Mouse (Mus musculus): ENCODE measurements around the gene Ppt1. TPM values are rescaled to one million over a fixed set of nuclear protein-coding genes. Genes with fewer than 3 reads are reported as not detected.

Ppt1 gene
- polyA plus RNA-seq, 1 experiment from 2014 or later: 79.4 TPM

DNA sequence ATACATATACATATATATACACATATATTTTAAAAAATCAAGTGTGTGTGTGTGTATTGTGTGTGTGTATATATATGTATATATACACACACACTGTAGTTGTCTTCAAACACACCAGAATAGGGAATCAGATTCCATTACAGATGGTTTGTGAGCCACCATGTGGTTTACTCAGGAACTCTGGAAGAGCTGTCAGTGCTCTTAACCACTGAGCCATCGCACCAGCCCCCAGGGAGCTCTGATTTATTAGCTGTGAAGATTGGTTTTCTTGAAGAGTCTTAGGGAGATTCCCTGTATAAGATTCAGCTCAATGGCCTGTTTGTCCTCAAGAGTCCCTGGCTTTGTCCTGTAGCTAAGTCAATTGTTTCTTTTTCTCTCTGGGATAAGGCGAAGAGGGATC is 2.0 kb downstream of the Ppt1 start:
- Histone ChIP-seq H3K9me3 (no peaks in the 10 kb centered on the region), H3K27ac (no peak overlapping the region), H3K27me3 (no peaks in the 10 kb centered on the region), H3K36me3 (0 out of 2 replicates have a peak, but pooled peaks cover 10% of the 10 kb centered on the region), H3K9ac (no peak overlapping the region), H3K4me3 (no peak overlapping the region), H3K4me2 (no peak overlapping the region), H3K4me1 (peaks cover 18% of the 10 kb centered on the region)
- no peak for ATAC-seq (ENCODE audit: insufficient number of reproducible peaks, low FRiP score, low TSS enrichment, low read depth)
- WGBS: 73% methylated on average over 2 of the region's 2 CpGs

DNA sequence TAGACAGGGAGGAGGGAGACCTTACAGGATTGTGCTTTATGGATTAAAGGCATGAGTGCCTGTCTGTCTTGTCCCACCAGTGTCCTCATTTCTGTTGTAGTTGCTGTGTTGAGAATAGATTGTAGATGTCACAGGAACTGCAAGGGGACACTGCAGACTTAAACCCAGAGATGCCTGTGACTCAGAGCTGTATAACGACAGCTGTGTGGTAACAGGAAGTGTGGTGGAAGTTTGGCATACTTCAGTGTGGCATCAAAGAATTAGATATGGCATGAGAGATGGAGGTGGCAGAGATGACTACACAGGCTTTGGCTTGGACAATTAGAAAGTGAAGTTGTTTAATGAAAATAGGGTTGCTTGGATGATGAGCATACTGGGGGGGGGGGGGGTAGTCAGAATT is 2.4 kb downstream of the Ppt1 start:
- H3K4me1 ChIP-seq: peaks cover 18% of the 10 kb centered on the region
- no peak overlapping the region for H3K9ac ChIP-seq
- 61% methylated on average over 1 of the region's 1 CpGs for WGBS
- no peak overlapping the region for H3K27ac ChIP-seq
- no peak for ATAC-seq (ENCODE audit: insufficient number of reproducible peaks, low FRiP score, low TSS enrichment, low read depth)
- H3K4me2 ChIP-seq: no peak overlapping the region
- H3K36me3 ChIP-seq: 0 out of 2 replicates have a peak, but pooled peaks cover 10% of the 10 kb centered on the region
- no peaks in the 10 kb centered on the region for H3K27me3 ChIP-seq
- no peaks in the 10 kb centered on the region for H3K9me3 ChIP-seq
- no peak overlapping the region for H3K4me3 ChIP-seq

DNA sequence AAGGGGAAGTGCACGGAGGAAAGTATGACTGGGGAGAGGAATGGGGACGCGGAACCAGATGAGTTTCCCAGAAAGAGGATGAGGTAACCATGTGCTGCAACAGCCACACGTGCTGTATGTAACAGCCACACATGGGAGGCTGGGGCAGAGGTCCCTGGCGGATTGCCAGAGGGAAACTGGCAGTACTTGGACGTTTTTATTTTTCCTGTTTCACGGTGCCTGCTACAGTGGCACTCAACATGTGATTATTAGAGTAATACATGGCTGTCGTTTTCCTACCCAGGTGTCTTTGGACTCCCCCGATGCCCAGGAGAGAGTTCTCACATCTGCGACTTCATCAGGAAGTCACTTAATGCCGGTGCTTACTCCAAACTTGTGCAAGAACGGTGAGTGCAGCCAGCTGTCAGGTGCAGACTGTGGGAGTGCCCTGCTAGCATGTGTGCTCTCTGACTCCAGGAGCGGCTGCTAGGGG is 12.1 kb downstream of the Ppt1 start:
- Histone ChIP-seq H3K9ac (no peak overlapping the region), H3K9me3 (no peaks in the 10 kb centered on the region), H3K36me3 (peaks cover 73% of the 10 kb centered on the region), H3K27ac (peak overlapping the region; percentile 43), H3K27me3 (no peaks in the 10 kb centered on the region), H3K4me2 (no peak overlapping the region), H3K4me1 (peaks cover 10% of the 10 kb centered on the region; the same call in 1 of the 2 replicates), H3K4me3 (no peak overlapping the region)
- ATAC-seq (ENCODE audit: insufficient number of reproducible peaks, low FRiP score, low TSS enrichment, low read depth): peak; percentile 76
- WGBS: 35% methylated on average over 13 of the region's 13 CpGs

DNA sequence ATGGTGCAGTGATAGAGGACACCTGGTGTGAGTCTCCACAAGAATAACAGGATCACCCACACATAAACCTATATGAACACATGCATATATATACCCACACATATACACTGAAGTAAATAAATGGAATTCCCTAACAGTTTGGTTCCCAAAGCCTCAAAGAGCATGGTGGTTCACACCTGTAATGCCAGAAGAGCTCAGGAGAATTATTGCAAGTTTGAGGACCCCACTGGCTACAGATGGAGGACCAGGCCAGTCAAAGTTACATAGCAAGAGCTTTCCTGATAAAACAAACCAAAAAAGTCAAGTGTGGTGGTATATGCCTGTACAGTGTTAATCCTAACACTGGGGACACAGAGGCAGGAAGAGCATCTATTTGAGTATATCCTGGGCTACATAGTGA is 15.5 kb downstream of the Ppt1 start:
- H3K36me3 ChIP-seq: peaks cover 84% of the 10 kb centered on the region
- H3K4me3 ChIP-seq: no peak overlapping the region
- H3K4me2 ChIP-seq: no peak overlapping the region
- no peak overlapping the region for H3K9ac ChIP-seq
- H3K4me1 ChIP-seq: peaks cover 10% of the 10 kb centered on the region; the same call in 1 of the 2 replicates
- no peak overlapping the region for H3K27ac ChIP-seq
- H3K9me3 ChIP-seq: no peaks in the 10 kb centered on the region
- H3K27me3 ChIP-seq: no peaks in the 10 kb centered on the region
- no peak for ATAC-seq (ENCODE audit: insufficient number of reproducible peaks, low FRiP score, low TSS enrichment, low read depth)

DNA sequence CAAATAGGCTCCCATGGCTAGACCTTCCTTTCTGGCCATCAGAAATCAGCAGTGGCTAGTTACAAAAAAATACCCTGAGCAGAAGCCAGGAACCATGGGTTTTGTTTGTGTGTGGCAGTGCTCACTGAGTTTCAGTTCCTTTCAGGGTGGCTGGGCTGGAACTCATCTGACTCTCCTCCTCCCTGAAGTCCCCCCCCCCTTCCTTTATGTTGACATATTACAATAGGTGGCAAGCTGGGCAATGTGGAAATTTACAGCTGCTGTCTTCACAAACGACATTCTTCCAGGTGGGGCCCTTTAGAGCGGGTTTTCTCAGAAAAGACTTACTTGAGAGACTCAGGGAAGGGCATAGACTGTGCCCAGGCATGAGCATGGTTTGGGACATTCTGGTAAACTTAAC is 17.6 kb downstream of the Ppt1 start:
- 57% methylated on average over 2 of the region's 2 CpGs for WGBS
- Histone ChIP-seq H3K4me2 (no peak overlapping the region), H3K4me3 (no peak overlapping the region), H3K36me3 (peaks cover 87% of the 10 kb centered on the region), H3K9ac (no peak overlapping the region), H3K9me3 (no peaks in the 10 kb centered on the region), H3K27me3 (no peaks in the 10 kb centered on the region), H3K27ac (no peak overlapping the region), H3K4me1 (no peaks in the 10 kb centered on the region)
- ATAC-seq (ENCODE audit: insufficient number of reproducible peaks, low FRiP score, low TSS enrichment, low read depth): no peak

DNA sequence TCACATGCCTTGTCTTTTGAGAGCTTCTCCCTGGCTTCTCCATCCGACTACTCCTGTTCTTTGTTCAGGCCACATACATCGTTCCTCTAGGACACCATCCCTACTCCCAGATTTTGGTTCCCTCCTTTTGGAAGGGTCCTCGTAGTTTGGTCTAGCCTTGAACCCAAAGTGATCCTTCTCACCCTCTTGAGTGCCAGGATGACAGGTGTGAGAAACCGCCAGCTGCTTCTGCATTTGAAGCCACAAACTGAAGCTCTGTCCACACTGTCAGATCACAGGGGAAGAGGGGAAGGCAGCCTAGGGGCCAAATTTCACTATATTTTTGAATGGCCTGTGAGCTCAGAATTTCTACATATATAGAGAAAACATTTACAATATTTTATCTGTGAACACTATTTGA is 18.7 kb downstream of the Ppt1 start:
- Histone ChIP-seq H3K4me3 (no peak overlapping the region), H3K27ac (no peak overlapping the region), H3K4me1 (no peaks in the 10 kb centered on the region), H3K9ac (no peak overlapping the region), H3K9me3 (no peaks in the 10 kb centered on the region), H3K4me2 (no peak overlapping the region), H3K36me3 (peaks cover 86% of the 10 kb centered on the region), H3K27me3 (no peaks in the 10 kb centered on the region)
- 96% methylated on average over 4 of the region's 4 CpGs for WGBS
- no peak for ATAC-seq (ENCODE audit: insufficient number of reproducible peaks, low FRiP score, low TSS enrichment, low read depth)

DNA sequence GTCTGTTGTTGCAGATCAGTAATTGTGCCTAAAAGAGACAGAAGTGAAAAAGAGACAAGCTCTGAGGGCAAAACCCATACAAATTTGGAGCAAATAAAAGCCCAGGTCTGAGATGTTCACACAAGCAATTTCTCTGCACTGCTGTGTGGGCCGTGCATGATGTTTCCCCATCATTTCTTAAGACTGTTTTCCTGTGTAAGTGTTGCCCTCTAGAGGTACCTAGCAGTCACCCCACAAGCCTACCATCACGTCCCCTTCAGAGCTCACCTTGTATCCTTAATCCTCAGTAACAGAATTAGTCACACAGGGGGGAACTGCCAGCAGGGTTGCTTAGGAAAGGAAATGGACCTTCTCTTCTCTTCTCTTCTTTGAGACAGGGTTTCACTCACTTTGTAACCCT is 21.9 kb downstream of the Ppt1 start:
- Histone ChIP-seq H3K4me1 (no peaks in the 10 kb centered on the region), H3K9me3 (no peaks in the 10 kb centered on the region), H3K4me2 (no peak overlapping the region), H3K4me3 (no peak overlapping the region), H3K36me3 (peaks cover 82% of the 10 kb centered on the region), H3K27ac (no peak overlapping the region), H3K9ac (no peak overlapping the region), H3K27me3 (no peaks in the 10 kb centered on the region)
- ATAC-seq (ENCODE audit: insufficient number of reproducible peaks, low FRiP score, low TSS enrichment, low read depth): no peak
- 64% methylated on average over 2 of the region's 2 CpGs for WGBS

DNA sequence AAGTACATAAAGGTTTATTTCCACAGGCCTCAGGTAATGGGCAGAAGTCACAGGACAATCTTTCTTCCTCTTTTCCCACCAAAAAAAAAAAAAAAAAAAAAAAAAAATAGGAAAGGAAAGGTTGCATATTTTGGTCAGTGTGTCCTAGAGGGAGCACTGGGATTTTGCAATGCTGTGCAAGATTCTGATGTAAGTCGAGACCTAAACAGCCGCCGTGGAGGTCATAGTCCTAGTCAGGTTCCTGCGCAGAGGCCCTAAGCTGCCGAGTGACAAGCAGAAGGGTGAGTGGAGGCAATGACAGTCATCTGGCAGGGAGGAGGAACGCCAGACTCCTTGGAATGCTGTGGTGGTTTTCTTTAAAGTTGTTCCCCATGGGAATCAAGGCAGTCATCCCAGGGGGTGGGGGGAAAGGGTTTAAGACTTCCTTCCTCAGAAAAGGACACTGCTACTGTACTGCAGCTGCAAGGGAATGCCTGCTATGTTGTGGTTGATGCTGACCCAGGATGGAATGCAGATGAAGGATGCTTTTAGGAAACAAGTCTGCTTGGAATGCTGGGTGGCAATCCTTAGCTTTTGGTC is 23.1 kb downstream of the Ppt1 start:
- ATAC-seq (ENCODE audit: insufficient number of reproducible peaks, low FRiP score, low TSS enrichment, low read depth): no peak
- Histone ChIP-seq H3K27me3 (no peaks in the 10 kb centered on the region), H3K9me3 (no peaks in the 10 kb centered on the region), H3K4me3 (no peak overlapping the region), H3K4me1 (no peaks in the 10 kb centered on the region), H3K9ac (no peak overlapping the region), H3K4me2 (no peak overlapping the region), H3K36me3 (peaks cover 87% of the 10 kb centered on the region), H3K27ac (no peak overlapping the region)
- 71% methylated on average over 6 of the region's 6 CpGs for WGBS

DNA sequence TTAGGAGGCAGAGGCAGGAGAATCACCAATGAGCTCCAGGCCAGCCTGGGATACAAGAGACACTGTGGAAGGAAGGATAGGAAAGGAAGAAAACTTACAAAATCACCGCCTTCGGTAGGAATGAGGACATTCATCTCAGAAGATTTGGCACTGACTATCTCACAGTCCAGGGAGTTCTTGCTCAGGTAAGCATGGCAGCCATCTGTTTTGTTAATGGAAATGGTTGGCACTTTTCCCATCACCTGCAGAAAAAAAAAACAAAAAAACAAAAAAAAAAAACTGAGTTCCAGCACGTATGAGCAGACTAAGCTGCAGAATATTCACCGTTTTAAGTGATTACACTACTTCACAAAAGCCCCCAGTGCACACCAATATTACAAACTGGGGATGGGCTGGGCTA is 25.8 kb downstream of the Ppt1 start:
- no peaks in the 10 kb centered on the region for H3K27me3 ChIP-seq
- H3K36me3 ChIP-seq: peaks cover 86% of the 10 kb centered on the region
- no peak overlapping the region for H3K4me3 ChIP-seq
- H3K4me1 ChIP-seq: no peaks in the 10 kb centered on the region
- H3K9ac ChIP-seq: no peak overlapping the region
- ATAC-seq (ENCODE audit: insufficient number of reproducible peaks, low FRiP score, low TSS enrichment, low read depth): no peak
- no peak overlapping the region for H3K4me2 ChIP-seq
- WGBS: 91% methylated on average over 4 of the region's 4 CpGs
- no peak overlapping the region for H3K27ac ChIP-seq
- H3K9me3 ChIP-seq: no peaks in the 10 kb centered on the region

DNA sequence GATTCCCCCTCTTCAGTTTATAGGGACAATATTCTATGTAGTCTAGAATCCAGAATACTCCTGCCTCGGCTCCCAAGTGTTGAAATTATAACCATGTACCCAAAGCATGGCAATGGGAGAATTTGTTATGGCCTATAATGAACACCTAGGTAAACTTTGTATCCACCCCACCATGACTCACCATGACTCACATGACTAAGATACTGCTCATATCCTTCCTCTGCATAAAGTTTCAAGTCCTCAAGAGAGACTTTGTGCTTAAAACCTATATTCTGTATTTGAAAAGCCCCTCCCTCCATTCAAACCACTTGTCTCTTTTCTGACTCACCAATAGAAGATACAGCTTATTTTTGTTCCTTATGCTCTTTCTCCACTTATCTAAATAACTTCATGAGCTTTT is 32.0 kb downstream of the Ppt1 start:
- Histone ChIP-seq H3K27ac (no peak overlapping the region), H3K27me3 (no peaks in the 10 kb centered on the region), H3K36me3 (peaks cover 85% of the 10 kb centered on the region), H3K4me2 (no peak overlapping the region), H3K9ac (no peak overlapping the region), H3K9me3 (no peaks in the 10 kb centered on the region), H3K4me3 (no peak overlapping the region), H3K4me1 (no peaks in the 10 kb centered on the region)
- ATAC-seq (ENCODE audit: insufficient number of reproducible peaks, low FRiP score, low TSS enrichment, low read depth): no peak
- 80% methylated on average over 1 of the region's 1 CpGs for WGBS

DNA sequence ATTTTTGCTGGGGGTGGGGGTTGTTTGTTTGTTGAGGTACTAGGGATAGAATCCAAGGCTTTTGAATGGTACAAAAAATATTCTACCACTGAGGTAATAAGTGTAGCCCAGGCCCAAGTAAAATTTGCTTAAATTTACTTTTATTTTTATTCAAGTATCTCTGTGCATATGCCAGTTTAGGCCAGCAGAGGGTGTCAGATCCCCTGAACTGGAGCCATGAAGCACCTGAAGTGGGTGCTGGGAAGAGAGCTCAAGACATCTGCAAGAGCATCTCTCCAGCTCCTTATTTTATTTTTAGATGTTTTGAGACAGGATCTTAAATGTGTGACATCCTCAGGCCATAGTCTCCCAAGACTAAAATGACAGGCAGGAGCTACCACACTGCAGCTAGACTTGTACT is 34.0 kb downstream of the Ppt1 start:
- H3K4me3 ChIP-seq: no peak overlapping the region
- H3K36me3 ChIP-seq: peaks cover 65% of the 10 kb centered on the region
- H3K9ac ChIP-seq: no peak overlapping the region
- no peak for ATAC-seq (ENCODE audit: insufficient number of reproducible peaks, low FRiP score, low TSS enrichment, low read depth)
- H3K27ac ChIP-seq: no peak overlapping the region
- no peak overlapping the region for H3K4me2 ChIP-seq
- H3K27me3 ChIP-seq: no peaks in the 10 kb centered on the region
- H3K4me1 ChIP-seq: no peaks in the 10 kb centered on the region
- no peaks in the 10 kb centered on the region for H3K9me3 ChIP-seq

DNA sequence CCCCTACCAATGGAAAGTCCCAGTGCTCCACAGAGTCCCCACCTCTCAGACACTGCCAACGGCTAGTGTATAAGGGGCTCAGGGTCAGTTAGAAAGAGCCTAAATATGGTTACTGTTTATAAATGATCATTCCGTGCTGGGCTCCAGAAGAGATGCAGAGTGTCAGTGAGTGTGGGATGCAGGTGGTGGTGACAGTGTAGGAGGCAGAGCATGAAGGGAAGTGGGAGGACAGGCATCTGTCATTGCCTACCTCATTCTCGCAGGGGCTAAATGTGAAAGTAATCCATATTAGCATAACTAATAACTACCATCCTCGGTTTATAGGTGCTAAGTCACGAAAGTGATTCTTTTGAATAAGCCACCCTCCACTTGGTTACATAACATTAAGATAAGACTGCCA is 34.7 kb downstream of the Ppt1 start:
- Histone ChIP-seq H3K36me3 (peaks cover 58% of the 10 kb centered on the region), H3K4me1 (no peaks in the 10 kb centered on the region), H3K9ac (no peak overlapping the region), H3K4me3 (no peak overlapping the region), H3K27ac (no peak overlapping the region), H3K27me3 (no peaks in the 10 kb centered on the region), H3K4me2 (no peak overlapping the region), H3K9me3 (no peaks in the 10 kb centered on the region)
- WGBS: 84% methylated on average over 5 of the region's 5 CpGs
- ATAC-seq (ENCODE audit: insufficient number of reproducible peaks, low FRiP score, low TSS enrichment, low read depth): no peak

DNA sequence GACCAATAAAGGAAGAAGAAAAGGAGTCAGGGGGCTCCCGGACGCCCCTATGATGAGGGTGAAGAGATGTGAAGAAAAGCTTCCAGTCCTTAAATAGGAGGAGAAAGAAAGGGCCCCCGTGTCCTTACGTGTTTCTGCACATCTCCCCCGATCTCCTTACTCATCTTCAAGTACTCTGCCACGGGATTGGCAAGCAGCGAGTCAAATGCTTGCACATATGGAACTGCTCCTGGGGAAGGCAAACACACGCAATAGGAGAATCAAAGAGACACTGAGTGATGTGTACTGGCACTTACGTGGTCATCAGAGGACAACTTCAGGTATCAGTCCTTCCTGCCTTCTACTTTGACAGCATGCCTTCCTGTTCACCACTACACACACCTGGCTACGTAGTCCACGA is 35.2 kb downstream of the Ppt1 start:
- 89% methylated on average over 11 of the region's 11 CpGs for WGBS
- Histone ChIP-seq H3K9me3 (no peaks in the 10 kb centered on the region), H3K4me2 (no peak overlapping the region), H3K27me3 (no peaks in the 10 kb centered on the region), H3K4me3 (no peak overlapping the region), H3K9ac (no peak overlapping the region), H3K4me1 (no peaks in the 10 kb centered on the region), H3K27ac (no peak overlapping the region), H3K36me3 (peaks cover 53% of the 10 kb centered on the region)
- ATAC-seq (ENCODE audit: insufficient number of reproducible peaks, low FRiP score, low TSS enrichment, low read depth): no peak
